Mouse (Mus musculus) ES-E14 (cell line): ENCODE results near the gene Myo3b. TPM values are rescaled to one million over a fixed set of nuclear protein-coding genes. Genes with fewer than 3 reads are reported as not detected.

Experiments
- DNase-seq: peaks from one replicate; pipeline ENCODE4 v3.0.0-alpha.2; 2013; ENCODE audit warnings: low read depth, low spot score
- H3K27ac ChIP-seq: 2 replicates; pipeline ENCODE4 v1.5.1; 2012; ENCODE audit warnings: low read depth, mild to moderate bottlenecking, low read length, moderate library complexity, mixed read lengths; ENCODE audit not compliant: poor library complexity, insufficient read depth, severe bottlenecking
- H3K36me3 ChIP-seq: 2 replicates; pipeline ENCODE4 v1.6.1; 2012; ENCODE audit warnings: mild to moderate bottlenecking, low read length, moderate library complexity, mixed read lengths; ENCODE audit not compliant: control insufficient read depth, poor library complexity, insufficient read depth, severe bottlenecking
- H3K4me1 ChIP-seq, 2 experiments: fragments of 150-350 bp in 1 of 2; sonication (generic) in 1 of 2; 2 replicates each; pipeline ENCODE4 v1.6.1; 2012; ENCODE audit warnings: low read length in 2 of 2, mild to moderate bottlenecking in 1 of 2, mixed read lengths in 1 of 2; ENCODE audit not compliant: control insufficient read depth in 2 of 2, insufficient read depth in 2 of 2, poor library complexity in 1 of 2
- H3K4me3 ChIP-seq, 2 experiments: fragments of 150-350 bp in 1 of 2; sonication (generic) in 1 of 2; 2 replicates each; pipeline ENCODE4 v1.5.1; 2012; ENCODE audit warnings: low read length in 2 of 2, low read depth in 1 of 2, mild to moderate bottlenecking in 1 of 2, mixed read lengths in 1 of 2; ENCODE audit not compliant: insufficient read depth in 1 of 2, poor library complexity in 1 of 2, severe bottlenecking in 1 of 2
- H3K9ac ChIP-seq: 2 replicates; pipeline ENCODE4 v1.6.1; 2012; ENCODE audit warnings: low read depth, mild to moderate bottlenecking, low read length, mixed read lengths; ENCODE audit not compliant: poor library complexity, insufficient read depth, severe bottlenecking
- H3K9me3 ChIP-seq: fragments of 150-350 bp; sonication (generic); 2 replicates; pipeline ENCODE4 v1.6.1; 2012; ENCODE audit warnings: low read depth, mild to moderate bottlenecking, low read length; ENCODE audit not compliant: control insufficient read depth, insufficient read depth
- CHD2 ChIP-seq: IDR thresholded peaks from 2 replicates; pipeline ENCODE4 v1.6.1; 2014; ENCODE audit warnings: mild to moderate bottlenecking, low read depth, low read length, inconsistent platforms
- HCFC1 ChIP-seq: IDR thresholded peaks from 2 replicates; pipeline ENCODE4 v1.6.1; 2012; ENCODE audit warnings: low read length, inconsistent platforms, borderline replicate concordance; ENCODE audit not compliant: insufficient read depth
- MAFK ChIP-seq: IDR thresholded peaks from 2 replicates; pipeline ENCODE4 v1.6.1; 2014; ENCODE audit warnings: mild to moderate bottlenecking, low read depth, low read length, inconsistent platforms; ENCODE audit not compliant: insufficient read depth
- ZC3H11A ChIP-seq: IDR thresholded peaks from 2 replicates; pipeline ENCODE4 v1.6.1; 2012; ENCODE audit warnings: low read depth, mild to moderate bottlenecking, inconsistent platforms, low read length, borderline replicate concordance
- ZNF384 ChIP-seq: IDR thresholded peaks from 2 replicates; pipeline ENCODE4 v1.6.1; 2012; ENCODE audit warnings: low read depth, low read length, inconsistent platforms
- in situ Hi-C, 2 experiments: fragments of 600-800 bp; cut with MboI; formaldehyde crosslinking; loops; one replicate each; pipeline ENCODE4 v1.15.1; 2025; ENCODE audit warnings: low sequenced_read_pairs in 2 of 2, inconsistent platforms in 1 of 2; ENCODE audit not compliant: unreplicated experiment in 2 of 2
- total RNA-seq: library from RNA; depleted of rRNA; stranded (reverse); fragments of 300-350 nt; gene quantifications from 2 replicates; pipeline ENCODE4 v1.2.3, GENCODE M21; 2012

Gene Myo3b
- total RNA-seq, 1 experiment = 0.13 TPM

DNA sequence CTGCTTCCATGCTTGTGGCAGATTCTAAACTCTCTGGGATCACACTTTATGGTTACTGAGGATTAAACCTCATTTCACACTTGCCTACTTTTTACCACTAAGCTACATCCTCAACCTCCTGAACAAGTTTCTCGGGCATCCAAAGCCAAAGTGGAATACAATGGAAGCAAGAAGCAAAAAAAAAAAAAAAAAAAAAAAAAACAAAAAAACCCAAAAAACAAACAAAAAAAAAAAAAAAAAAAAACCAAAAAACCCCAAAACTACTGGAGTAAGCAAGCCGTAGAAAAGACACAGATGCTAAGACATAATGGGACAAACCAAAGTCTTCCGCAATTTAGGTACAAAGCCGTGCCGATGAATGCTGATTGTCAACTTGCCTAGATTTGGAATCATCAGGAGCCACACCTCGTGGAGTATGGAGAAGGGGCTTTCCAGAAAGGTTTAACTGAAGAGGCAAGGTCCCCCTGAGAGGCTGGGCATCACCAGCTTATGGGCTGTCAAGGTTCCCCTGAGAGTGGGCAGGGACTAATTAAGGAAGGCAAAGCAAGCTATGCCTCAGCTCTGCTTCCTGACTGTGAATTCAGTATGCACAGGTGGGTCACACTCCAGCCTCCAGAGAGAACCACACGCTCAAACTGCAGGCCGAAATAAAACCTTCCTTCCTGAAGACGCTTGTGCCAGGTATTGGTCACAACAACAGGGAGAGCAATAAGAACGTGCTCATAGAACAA, 313.7 kb downstream of the Myo3b start:
- no peak for DNase-seq
- Histone ChIP-seq H3K36me3 (no peaks in the 10 kb centered on the region), H3K9ac (no peak overlapping the region), H3K9me3 (no peaks in the 10 kb centered on the region), H3K27ac (no peak overlapping the region), H3K4me3 (no peak overlapping the region), H3K4me1 (no peaks in the 10 kb centered on the region)
- in situ Hi-C loops = no loop called here
- peak; percentile 78; the same call in 1 of the 2 replicates for TF ChIP-seq ZNF384
- TF ChIP-seq ZC3H11A = no peak

DNA sequence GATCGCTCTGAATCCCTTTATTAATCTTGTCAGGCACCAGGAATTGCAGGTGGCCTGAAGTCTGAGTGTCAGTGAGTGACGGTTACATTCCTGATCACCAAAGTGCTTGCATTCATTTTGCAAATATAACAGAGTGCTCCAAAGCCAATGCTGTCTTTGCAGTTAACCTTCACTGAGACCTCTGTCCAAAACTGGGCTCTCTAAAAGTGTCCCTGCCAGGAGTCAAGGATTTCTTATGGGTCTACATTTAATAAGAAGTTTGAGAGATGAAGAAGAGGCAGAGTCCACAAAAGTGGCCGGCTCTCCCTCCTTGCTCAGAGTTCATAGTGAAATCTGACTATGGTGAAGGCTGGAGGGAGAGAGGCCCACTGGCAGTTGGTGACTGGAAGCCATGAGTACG, 315.1 kb downstream of the Myo3b start:
- TF ChIP-seq MAFK (no peak), HCFC1 (no peak), ZNF384 (no peak)
- Histone ChIP-seq H3K27ac (no peak overlapping the region), H3K4me1 (no peaks in the 10 kb centered on the region), H3K4me3 (no peak overlapping the region), H3K9me3 (no peaks in the 10 kb centered on the region), H3K36me3 (no peaks in the 10 kb centered on the region), H3K9ac (no peak overlapping the region)
- in situ Hi-C loops = no loop called here
- no peak for DNase-seq

DNA sequence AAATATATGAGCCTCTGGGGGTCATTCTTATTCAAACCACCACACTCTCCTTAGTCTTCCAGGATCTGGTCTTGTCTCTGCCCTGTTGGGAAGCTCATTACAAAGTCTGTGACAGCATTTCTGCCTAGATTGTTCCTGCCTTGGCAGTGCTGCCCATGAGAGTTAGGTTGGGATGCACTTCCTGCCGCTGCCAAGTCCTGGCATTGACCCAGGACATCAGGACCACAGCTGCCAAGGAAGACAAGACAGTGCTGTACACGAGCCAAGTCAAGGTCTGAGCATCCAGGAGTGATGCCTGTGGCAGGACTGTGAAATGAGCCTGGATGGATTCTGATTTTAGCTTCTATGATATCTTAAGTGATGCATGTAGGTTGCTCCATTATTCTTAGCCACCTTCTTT, 316.1 kb downstream of the Myo3b start:
- Histone ChIP-seq H3K36me3 (no peaks in the 10 kb centered on the region), H3K9me3 (no peaks in the 10 kb centered on the region), H3K27ac (no peak overlapping the region), H3K9ac (no peak overlapping the region), H3K4me1 (no peaks in the 10 kb centered on the region), H3K4me3 (no peak overlapping the region)
- in situ Hi-C loops = no loop called here
- DNase-seq = no peak
- no peak for TF ChIP-seq HCFC1
- TF ChIP-seq CHD2 = no peak
- TF ChIP-seq ZNF384 = no peak
- TF ChIP-seq MAFK = no peak
- no peak for TF ChIP-seq ZC3H11A

DNA sequence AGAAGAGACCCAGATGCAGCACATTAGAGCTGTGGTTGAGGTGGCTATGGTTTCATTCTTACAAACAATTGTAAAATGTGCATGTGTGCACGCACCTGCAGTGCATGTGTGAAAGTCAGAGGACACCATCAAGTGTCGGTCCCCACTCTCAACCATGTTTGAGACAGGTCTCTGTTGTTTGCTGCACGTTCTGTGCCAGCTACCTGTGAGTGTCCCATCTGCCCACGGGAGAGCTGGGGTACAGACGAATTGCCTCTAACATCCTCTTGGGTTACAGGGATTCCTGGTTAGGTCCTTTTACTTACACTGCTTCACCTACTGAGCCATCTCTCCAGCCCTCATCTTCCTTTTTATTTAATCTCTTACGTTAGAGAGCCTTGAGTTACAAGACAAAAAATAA, 330.5 kb downstream of the Myo3b start:
- no peaks in the 10 kb centered on the region for H3K9me3 ChIP-seq
- no peaks in the 10 kb centered on the region for H3K36me3 ChIP-seq
- H3K4me1 ChIP-seq = no peaks in the 10 kb centered on the region
- TF ChIP-seq MAFK (no peak), ZC3H11A (no peak), ZNF384 (no peak), HCFC1 (no peak), CHD2 (no peak)
- no peak overlapping the region for H3K9ac ChIP-seq
- DNase-seq = no peak
- no peak overlapping the region for H3K27ac ChIP-seq
- in situ Hi-C loops = no loop called here
- no peak overlapping the region for H3K4me3 ChIP-seq

DNA sequence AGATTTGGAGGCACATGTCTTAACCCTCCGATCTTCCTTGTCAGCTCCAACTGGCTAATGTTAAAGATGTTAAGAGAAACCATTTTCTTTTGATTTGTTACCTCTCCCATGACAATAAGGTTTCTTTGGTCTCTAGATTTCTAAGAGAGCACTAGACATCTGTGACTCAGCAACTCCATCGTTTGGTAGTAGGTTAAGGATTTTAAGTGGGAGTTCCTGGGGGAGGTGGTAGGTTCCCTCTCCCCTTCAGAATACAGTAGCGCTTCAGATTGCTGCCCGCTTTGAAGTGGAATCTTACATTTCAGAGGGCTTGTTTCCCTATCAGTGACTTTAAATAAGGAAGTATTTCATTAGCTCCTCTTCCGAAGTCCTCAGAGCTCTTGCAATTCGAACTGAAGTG, 340.4 kb downstream of the Myo3b start:
- Histone ChIP-seq H3K4me3 (no peak overlapping the region), H3K9me3 (no peaks in the 10 kb centered on the region), H3K36me3 (no peaks in the 10 kb centered on the region), H3K4me1 (0 out of 4 replicates have a peak, but pooled peaks cover 0 to 1% of the 10 kb centered on the region in 2 experiments), H3K27ac (no peak overlapping the region), H3K9ac (no peak overlapping the region)
- DNase-seq = no peak
- in situ Hi-C loops = no loop called here
- TF ChIP-seq MAFK = no peak
- no peak for TF ChIP-seq ZC3H11A
- no peak for TF ChIP-seq HCFC1
- TF ChIP-seq CHD2 = no peak
- no peak for TF ChIP-seq ZNF384
